Mouse (Mus musculus) G1E (cell line): ENCODE results near the gene 2810408A11Rik. TPM values are rescaled to one million over a fixed set of nuclear protein-coding genes. Genes with fewer than 3 reads are reported as not detected.
A peak's percentile ranks its signal among the peaks of the same experiment; 100 is the strongest.

Source experiments
- ATAC-seq: 2 replicates; pipeline ENCODE4 v1.8.0; 2016; ENCODE audit warnings: mild to moderate bottlenecking; ENCODE audit not compliant: insufficient number of reproducible peaks, poor library complexity, low FRiP score, severe bottlenecking; ENCODE audit errors: extremely low read depth
- DNase-seq: peaks from one replicate; pipeline ENCODE4 v3.0.0; 2012; ENCODE audit warnings: low spot score
- H3K27me3 ChIP-seq: 2 replicates; pipeline ENCODE4 v1.6.1; 2012; ENCODE audit warnings: mild to moderate bottlenecking, low read length, inconsistent platforms; ENCODE audit not compliant: insufficient read depth
- H3K36me3 ChIP-seq: replicated peaks from 2 replicates; pipeline ENCODE3; 2012; ENCODE audit warnings: mild to moderate bottlenecking, inconsistent platforms
- H3K4me1 ChIP-seq: 2 replicates; pipeline ENCODE4 v1.6.1; 2012; ENCODE audit warnings: low read depth, low read length, inconsistent platforms, mixed read lengths; ENCODE audit not compliant: insufficient read depth
- H3K4me3 ChIP-seq: 2 replicates; pipeline ENCODE4 v1.5.1; 2012; ENCODE audit warnings: low read depth, mild to moderate bottlenecking, inconsistent platforms, low read length, moderate library complexity, mixed read lengths
- H3K9me3 ChIP-seq: replicated peaks from 2 replicates; pipeline ENCODE4 v1.6.1; 2012; ENCODE audit warnings: inconsistent platforms
- CTCF ChIP-seq: IDR thresholded peaks from 2 replicates; pipeline ENCODE4 v1.5.1; 2012; ENCODE audit warnings: low read depth, low read length, inconsistent platforms, mixed read lengths
- GATA1 ChIP-seq: IDR thresholded peaks from 2 replicates; pipeline ENCODE4 v1.6.1; 2012; ENCODE audit warnings: borderline replicate concordance, low read length, inconsistent platforms, mixed read lengths
- GATA2 ChIP-seq: IDR thresholded peaks from 2 replicates; pipeline ENCODE4 v1.6.1; 2012; ENCODE audit warnings: low read depth, low read length, inconsistent platforms, borderline replicate concordance
- POLR2AphosphoS5 ChIP-seq: IDR thresholded peaks from 2 replicates; pipeline ENCODE4 v1.6.1; 2012; ENCODE audit warnings: low read depth, low read length, inconsistent platforms; ENCODE audit not compliant: insufficient replicate concordance
- TAL1 ChIP-seq: conservative IDR thresholded peaks from 2 replicates; pipeline ENCODE4 v1.6.1; 2012; ENCODE audit warnings: low read depth, low read length, inconsistent platforms, mixed read lengths
- polyA plus RNA-seq: library from polyadenylated mRNA; stranded (reverse); fragments of >175 nt; gene quantifications from 2 replicates; pipeline ENCODE4 v1.2.3, GENCODE M21; 2012
- total RNA-seq, 2 experiments: library from RNA; stranded (forward) in 1 of 2; stranded (reverse) in 1 of 2; fragments of 200-1000 nt in 1 of 2; fragments of >200 nt in 1 of 2; fragmentation: Nextera tagmentation in 1 of 2; gene quantifications; 2 replicates each; pipeline ENCODE4 v1.2.3; 2014 to 2017

2810408A11Rik gene
- total and polyA plus RNA-seq, 3 experiments, result 1.2 to 6.6 (median 4.4) TPM

DNA sequence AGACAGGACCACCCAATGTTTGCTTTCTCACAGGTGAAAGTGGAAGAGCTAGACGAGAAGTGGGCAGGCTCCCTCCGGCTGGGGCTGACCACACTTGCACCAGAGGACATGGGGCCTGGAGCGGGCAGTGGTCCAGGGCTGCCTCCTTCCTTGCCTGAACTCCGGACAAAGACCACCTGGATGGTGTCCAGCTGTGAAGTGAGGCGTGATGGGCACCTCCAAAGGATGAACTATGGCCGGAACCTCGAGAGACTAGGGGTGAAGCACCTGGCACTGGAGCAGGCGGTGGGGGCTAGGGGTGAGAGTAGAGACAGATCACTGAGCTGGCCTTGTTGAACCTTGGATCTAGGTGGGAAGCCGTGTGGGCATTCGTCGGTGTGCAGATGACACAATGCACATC is 7.9 kb upstream of the 2810408A11Rik start:
- H3K36me3 ChIP-seq, result peaks cover 97% of the 10 kb centered on the region
- H3K4me3 ChIP-seq, result no peak overlapping the region
- ATAC-seq (no peak), DNase-seq (no peak)
- H3K9me3 ChIP-seq, result no peaks in the 10 kb centered on the region
- no peak for TF ChIP-seq GATA2
- TF ChIP-seq CTCF, result no peak
- TF ChIP-seq POLR2AphosphoS5, result no peak
- TF ChIP-seq TAL1, result no peak
- TF ChIP-seq GATA1, result no peak
- H3K4me1 ChIP-seq, result peaks cover 49% of the 10 kb centered on the region
- no peaks in the 10 kb centered on the region for H3K27me3 ChIP-seq

DNA sequence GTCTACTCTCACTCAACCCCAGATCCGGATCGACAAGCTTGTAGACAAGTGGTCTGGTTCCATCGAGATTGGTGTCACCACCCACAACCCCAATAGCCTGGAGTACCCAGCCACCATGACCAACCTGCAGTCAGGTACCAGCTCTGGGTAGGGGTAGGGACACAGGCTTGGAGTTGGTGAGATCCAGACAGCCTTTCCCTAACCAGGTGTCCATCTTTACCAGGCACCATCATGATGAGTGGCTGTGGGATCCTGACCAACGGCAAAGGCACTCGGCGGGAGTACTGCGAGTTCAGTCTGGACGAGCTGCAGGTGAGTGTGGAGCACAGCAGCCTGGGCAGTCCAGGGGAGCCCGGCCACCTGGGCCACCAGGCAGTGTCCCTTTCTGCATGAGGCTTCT is 3.5 kb upstream of the 2810408A11Rik start:
- ATAC-seq (no peak), DNase-seq (no peak)
- Histone ChIP-seq H3K9me3 (no peaks in the 10 kb centered on the region), H3K36me3 (peaks cover 65% of the 10 kb centered on the region), H3K27me3 (no peaks in the 10 kb centered on the region), H3K4me3 (no peak overlapping the region), H3K4me1 (peaks cover 52% of the 10 kb centered on the region)
- TF ChIP-seq TAL1 (no peak), POLR2AphosphoS5 (no peak), GATA1 (no peak), CTCF (no peak), GATA2 (no peak)

DNA sequence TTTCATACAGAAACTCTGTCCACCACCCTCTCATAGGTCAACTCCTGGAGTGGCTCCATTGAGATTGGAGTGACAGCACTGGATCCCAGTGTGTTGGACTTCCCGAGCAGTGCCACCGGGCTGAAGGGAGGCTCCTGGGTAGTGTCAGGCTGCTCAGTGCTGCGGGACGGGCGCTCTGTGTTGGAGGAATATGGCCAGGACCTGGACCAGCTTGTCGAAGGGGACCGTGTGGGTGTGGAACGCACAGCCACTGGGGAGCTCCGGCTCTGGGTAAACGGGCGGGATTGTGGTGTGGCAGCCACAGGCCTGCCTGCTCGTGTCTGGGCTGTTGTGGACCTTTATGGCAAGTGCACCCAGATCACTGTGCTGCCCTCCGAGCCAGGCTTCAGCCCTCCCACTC is 2.2 kb upstream of the 2810408A11Rik start:
- H3K9me3 ChIP-seq, result no peaks in the 10 kb centered on the region
- H3K4me1 ChIP-seq, result peaks cover 60% of the 10 kb centered on the region
- no peak for ATAC-seq
- H3K4me3 ChIP-seq, result peak overlapping the region; percentile 97
- no peaks in the 10 kb centered on the region for H3K27me3 ChIP-seq
- no peak for DNase-seq
- peaks cover 51% of the 10 kb centered on the region for H3K36me3 ChIP-seq
- no peak for TF ChIP-seq GATA1
- TF ChIP-seq POLR2AphosphoS5, result no peak
- no peak for TF ChIP-seq GATA2
- no peak for TF ChIP-seq TAL1
- TF ChIP-seq CTCF, result no peak

DNA sequence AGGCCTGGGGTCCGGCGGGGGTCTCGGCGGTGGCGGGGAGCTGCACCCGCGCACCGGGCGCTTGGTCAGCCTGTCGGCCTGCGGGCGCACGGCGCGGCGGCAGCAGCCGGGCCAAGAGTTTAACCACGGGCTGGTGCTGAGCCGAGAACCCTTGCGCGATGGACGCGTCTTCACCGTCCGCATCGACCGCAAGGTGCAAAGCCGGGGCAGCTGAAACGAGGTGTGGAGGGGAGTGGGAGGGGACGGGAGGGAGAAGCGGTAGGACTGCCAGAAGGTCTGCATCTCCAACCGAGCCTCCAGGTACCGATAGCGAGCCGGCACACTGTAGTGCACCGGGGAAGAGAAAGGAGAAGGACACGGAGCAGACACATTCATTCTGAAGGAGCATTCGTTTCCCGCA is 1.2 kb upstream of the 2810408A11Rik start:
- H3K4me1 ChIP-seq, result peaks cover 60% of the 10 kb centered on the region
- no peak for ATAC-seq
- H3K9me3 ChIP-seq, result no peaks in the 10 kb centered on the region
- no peak for TF ChIP-seq TAL1
- TF ChIP-seq CTCF, result no peak
- no peak for TF ChIP-seq GATA1
- TF ChIP-seq GATA2, result no peak
- TF ChIP-seq POLR2AphosphoS5, result no peak
- DNase-seq, result no peak
- peak overlapping the region; percentile 97 for H3K4me3 ChIP-seq
- H3K27me3 ChIP-seq, result no peaks in the 10 kb centered on the region
- H3K36me3 ChIP-seq, result peaks cover 46% of the 10 kb centered on the region

DNA sequence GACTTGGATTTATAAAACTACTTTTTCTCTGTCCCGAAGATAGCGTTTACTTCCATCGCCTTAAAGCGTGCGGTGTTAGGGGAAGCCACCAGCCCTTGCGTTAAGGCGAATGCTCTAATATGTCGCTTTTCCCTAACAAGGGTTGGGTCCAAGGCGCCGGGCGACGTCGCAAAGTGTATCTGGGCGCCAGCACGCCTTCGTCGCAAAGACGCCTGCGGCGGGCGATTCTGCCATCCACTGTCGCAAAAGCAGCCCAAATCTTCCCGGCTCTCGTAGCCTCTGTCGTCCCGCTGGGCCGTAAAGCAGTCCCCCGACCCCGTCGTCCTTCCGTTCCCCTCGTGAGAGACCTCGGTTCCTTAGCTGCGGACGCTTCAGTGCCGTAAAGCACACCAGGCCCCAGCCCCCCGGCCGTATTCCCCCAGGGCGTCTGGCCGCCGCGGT is 639 bp upstream of the 2810408A11Rik start:
- no peaks in the 10 kb centered on the region for H3K27me3 ChIP-seq
- TF ChIP-seq GATA1, result no peak
- TF ChIP-seq GATA2, result no peak
- no peak for TF ChIP-seq POLR2AphosphoS5
- TF ChIP-seq TAL1, result no peak
- TF ChIP-seq CTCF, result no peak
- ATAC-seq (peak; percentile 56; the same call in 1 of the 2 replicates), DNase-seq (peak; percentile 92)
- H3K36me3 ChIP-seq, result peaks cover 41% of the 10 kb centered on the region
- peaks cover 60% of the 10 kb centered on the region for H3K4me1 ChIP-seq
- H3K9me3 ChIP-seq, result no peaks in the 10 kb centered on the region
- H3K4me3 ChIP-seq, result peak overlapping the region; percentile 97

DNA sequence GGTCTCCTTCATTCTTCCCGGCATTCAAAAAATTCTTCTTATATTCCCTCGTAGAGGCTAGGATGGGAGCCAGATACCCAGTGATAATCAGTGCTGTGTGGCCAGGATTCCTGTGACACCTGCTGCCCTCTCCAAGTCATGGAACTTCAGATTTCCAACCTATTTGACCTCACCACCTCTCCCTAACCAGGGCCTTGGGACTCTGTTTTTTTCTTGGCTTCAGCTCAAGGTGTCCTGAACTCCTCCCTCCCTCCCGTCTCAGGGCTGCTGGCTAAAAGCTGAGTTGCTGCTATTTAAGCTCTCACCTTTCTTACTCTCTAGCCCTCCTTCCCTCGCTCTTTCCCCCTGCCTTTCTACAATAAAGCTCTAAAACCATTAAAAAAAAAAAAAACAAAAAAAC is 917 bp downstream of the 2810408A11Rik start:
- H3K4me3 ChIP-seq, result no peak overlapping the region
- no peaks in the 10 kb centered on the region for H3K27me3 ChIP-seq
- DNase-seq (no peak), ATAC-seq (no peak)
- no peaks in the 10 kb centered on the region for H3K9me3 ChIP-seq
- H3K36me3 ChIP-seq, result peaks cover 26% of the 10 kb centered on the region
- TF ChIP-seq GATA1 (no peak), POLR2AphosphoS5 (no peak), GATA2 (no peak), TAL1 (no peak), CTCF (no peak)
- peaks cover 62% of the 10 kb centered on the region for H3K4me1 ChIP-seq
